Mouse (Mus musculus): ENCODE data around the gene Apol7e. TPM values are rescaled to one million over a fixed set of nuclear protein-coding genes. Genes with fewer than 3 reads are reported as not detected.
A peak's percentile ranks its signal among the peaks of the same experiment; 100 is the strongest.
"Not testable (repeated sequence)": the region's sequence is repeated elsewhere in the genome, so short reads cannot be mapped to it uniquely, and the experiment has no call there.

Gene Apol7e
- not detected in 2 replicates for polyA plus RNA-seq (2015; fragmentation: Nextera tagmentation; extraction: Ambion mirVana)

GRCm38 (mm10) chr15:77698656-77699055 is at the start of gene Apol7e:
TSS of gene Apol7e (plus strand) at chr15:77698857.
- not testable (repeated sequence) for H3K36me3 ChIP-seq
- 72% methylated on average over 4 of the region's 4 CpGs for WGBS

GRCm38 (mm10) chr15:77651143-77651542 is 47.5 kb upstream of the Apol7e start:
- not testable (repeated sequence) for H3K9me3 ChIP-seq

More at GRCm38 (mm10) chr15:77698656-77699055, at the start of gene Apol7e:
- not testable (repeated sequence) for H3K4me1 ChIP-seq; H3K4me2 ChIP-seq; H3K27ac ChIP-seq; H3K27me3 ChIP-seq; H3K4me3 ChIP-seq; ATAC-seq (ENCODE audit: insufficient number of reproducible peaks, insufficient read depth, low FRiP score, low TSS enrichment, low read depth); H3K9ac ChIP-seq; H3K9me3 ChIP-seq

DNA sequence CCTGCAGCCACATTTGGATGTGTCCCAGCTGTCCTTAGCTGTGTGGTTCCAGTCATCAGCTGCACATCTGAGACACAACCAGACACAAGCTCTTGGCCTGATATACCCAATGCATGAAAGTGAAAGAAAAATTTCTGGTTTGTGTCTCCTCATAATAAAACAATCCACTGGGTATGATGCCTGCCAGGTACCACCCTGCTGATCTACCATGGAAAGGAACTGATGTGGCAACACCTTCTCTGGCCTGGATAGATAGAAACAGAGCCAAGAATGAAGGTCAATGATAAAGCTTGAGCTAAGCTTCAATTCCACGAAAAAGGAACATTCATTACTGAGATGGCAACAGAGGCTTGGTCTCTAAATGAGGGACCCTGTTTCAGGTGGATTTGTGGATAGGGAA is 38.9 kb upstream of the Apol7e start:
- H3K4me1 ChIP-seq; H3K9ac ChIP-seq; ATAC-seq (ENCODE audit: insufficient number of reproducible peaks, insufficient read depth, low FRiP score, low TSS enrichment, low read depth); H3K9me3 ChIP-seq; H3K4me2 ChIP-seq; H3K27ac ChIP-seq; H3K27me3 ChIP-seq; H3K36me3 ChIP-seq; H3K4me3 ChIP-seq: not testable (repeated sequence)
- 81% methylated on average over 1 of the region's 1 CpGs for WGBS

More at GRCm38 (mm10) chr15:77651143-77651542, 47.5 kb upstream of the Apol7e start:
- H3K4me2 ChIP-seq; H3K9ac ChIP-seq; ATAC-seq (ENCODE audit: insufficient number of reproducible peaks, insufficient read depth, low FRiP score, low TSS enrichment, low read depth); H3K27me3 ChIP-seq; H3K4me3 ChIP-seq; H3K4me1 ChIP-seq; H3K36me3 ChIP-seq; H3K27ac ChIP-seq: not testable (repeated sequence)

- 96% methylated on average over 2 of the region's 2 CpGs for WGBS
- not testable (repeated sequence) for H3K36me3 ChIP-seq; H3K4me1 ChIP-seq; ATAC-seq (ENCODE audit: insufficient number of reproducible peaks, insufficient read depth, low FRiP score, low TSS enrichment, low read depth); H3K27ac ChIP-seq; H3K4me2 ChIP-seq; H3K4me3 ChIP-seq; H3K9ac ChIP-seq; H3K9me3 ChIP-seq; H3K27me3 ChIP-seq
Observed at GRCm38 (mm10) chr15:77661841-77662240, 36.8 kb upstream of the Apol7e start.

DNA sequence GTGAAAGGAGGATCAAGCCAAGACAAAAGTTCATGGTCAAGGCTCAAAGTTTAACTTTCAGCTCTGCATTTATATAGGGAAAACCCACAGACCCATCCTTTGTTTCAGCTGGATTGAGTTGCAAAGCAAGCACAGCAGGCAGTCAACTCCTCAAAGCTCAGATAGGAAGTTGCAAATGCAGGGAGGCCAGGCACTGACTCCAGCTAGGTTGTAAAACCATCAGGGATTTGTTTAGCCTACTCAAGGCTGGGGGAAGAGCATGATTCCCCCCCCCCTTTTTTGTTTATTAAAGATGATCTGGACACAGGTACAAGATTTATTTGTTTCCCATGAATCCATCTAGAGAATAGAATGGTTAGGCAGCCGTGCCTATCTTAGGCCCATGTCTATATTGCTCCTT is 24.6 kb upstream of the Apol7e start:
- not testable (repeated sequence) for H3K4me3 ChIP-seq; H3K36me3 ChIP-seq; H3K4me2 ChIP-seq; H3K27ac ChIP-seq; ATAC-seq (ENCODE audit: insufficient number of reproducible peaks, insufficient read depth, low FRiP score, low TSS enrichment, low read depth); H3K4me1 ChIP-seq; H3K9me3 ChIP-seq; H3K9ac ChIP-seq; H3K27me3 ChIP-seq
- WGBS: 79% methylated on average over 1 of the region's 1 CpGs

- WGBS: 13% methylated on average over 11 of the region's 11 CpGs
- H3K36me3 ChIP-seq; H3K4me1 ChIP-seq; H3K27ac ChIP-seq; H3K4me3 ChIP-seq; H3K9ac ChIP-seq; H3K27me3 ChIP-seq; ATAC-seq (ENCODE audit: insufficient number of reproducible peaks, insufficient read depth, low FRiP score, low TSS enrichment, low read depth); H3K4me2 ChIP-seq; H3K9me3 ChIP-seq: not testable (repeated sequence)
Observed at GRCm38 (mm10) chr15:77683944-77684343, 14.7 kb upstream of the Apol7e start.

- not testable (repeated sequence) for H3K4me1 ChIP-seq; H3K27me3 ChIP-seq; H3K9me3 ChIP-seq; H3K27ac ChIP-seq; ATAC-seq (ENCODE audit: insufficient number of reproducible peaks, insufficient read depth, low FRiP score, low TSS enrichment, low read depth); H3K36me3 ChIP-seq
- peak overlapping the region; percentile 61 for H3K9ac ChIP-seq
- 5% methylated on average over 20 of the region's 20 CpGs for WGBS
- H3K4me3 ChIP-seq: peak overlapping the region; percentile 32
- peak overlapping the region; percentile 55 for H3K4me2 ChIP-seq
Observed at GRCm38 (mm10) chr15:77691532-77692311, 6.9 kb upstream of the Apol7e start.

DNA sequence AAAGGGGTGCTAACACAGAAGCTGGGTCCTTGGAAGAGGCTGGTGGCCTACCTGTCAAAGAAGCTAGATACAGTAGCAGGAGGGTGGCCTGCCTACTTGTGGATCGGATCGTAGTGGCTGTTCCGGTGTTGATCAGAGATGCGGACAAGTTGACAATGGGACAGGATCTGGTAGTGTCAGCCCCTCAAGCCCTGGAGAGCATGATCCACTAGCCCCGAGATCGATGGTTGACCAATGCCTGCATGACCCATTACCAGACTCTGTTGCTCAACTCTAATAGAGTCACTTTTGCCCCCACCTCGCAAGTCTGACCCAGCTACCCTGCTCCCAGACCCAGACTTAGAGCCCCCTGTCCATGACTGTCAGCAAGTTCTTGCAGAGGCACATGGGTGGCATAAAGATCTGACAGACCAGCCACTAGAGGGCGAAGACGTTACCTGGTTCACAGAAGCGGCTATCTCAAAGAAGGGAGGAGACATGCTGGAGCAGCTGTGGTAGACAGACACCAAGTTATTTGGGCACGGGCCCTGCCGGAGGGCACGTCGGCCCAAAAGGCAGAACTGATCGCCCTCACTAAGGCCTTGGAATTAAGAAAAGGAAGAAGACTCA is 3.9 kb upstream of the Apol7e start:
- 36% methylated on average over 11 of the region's 15 CpGs for whole genome bisulfite sequencing

DNA sequence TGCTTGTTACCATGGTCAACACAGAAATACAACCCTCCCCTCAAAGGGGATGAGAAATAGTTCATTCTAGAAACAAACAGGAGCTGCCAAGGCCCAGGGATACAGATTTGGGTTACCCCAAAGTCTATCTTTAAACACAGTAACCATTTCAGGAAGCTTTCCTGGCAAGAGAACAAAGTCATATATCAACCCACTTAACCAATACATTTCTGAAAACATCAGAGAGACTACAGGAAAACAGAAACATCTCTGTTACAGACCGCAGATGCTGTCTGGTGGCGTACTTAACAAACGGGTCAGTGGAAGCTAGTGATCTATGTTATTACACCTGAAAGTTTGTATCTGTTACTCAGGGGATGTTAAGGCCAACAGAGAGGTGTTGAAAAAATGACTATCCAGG is 6.6 kb downstream of the Apol7e start:
- not testable (repeated sequence) for H3K9me3 ChIP-seq; H3K4me2 ChIP-seq; H3K4me3 ChIP-seq; ATAC-seq (ENCODE audit: insufficient number of reproducible peaks, insufficient read depth, low FRiP score, low TSS enrichment, low read depth); H3K4me1 ChIP-seq; H3K9ac ChIP-seq; H3K27me3 ChIP-seq; H3K36me3 ChIP-seq; H3K27ac ChIP-seq
- WGBS: 89% methylated on average over 3 of the region's 3 CpGs

More for the DNA sequence above, 3.9 kb upstream of the Apol7e start:
- not testable (repeated sequence) for H3K9me3 ChIP-seq; H3K4me2 ChIP-seq; H3K4me1 ChIP-seq; H3K4me3 ChIP-seq; H3K27ac ChIP-seq; ATAC-seq (ENCODE audit: insufficient number of reproducible peaks, insufficient read depth, low FRiP score, low TSS enrichment, low read depth); H3K36me3 ChIP-seq; H3K9ac ChIP-seq; H3K27me3 ChIP-seq

DNA sequence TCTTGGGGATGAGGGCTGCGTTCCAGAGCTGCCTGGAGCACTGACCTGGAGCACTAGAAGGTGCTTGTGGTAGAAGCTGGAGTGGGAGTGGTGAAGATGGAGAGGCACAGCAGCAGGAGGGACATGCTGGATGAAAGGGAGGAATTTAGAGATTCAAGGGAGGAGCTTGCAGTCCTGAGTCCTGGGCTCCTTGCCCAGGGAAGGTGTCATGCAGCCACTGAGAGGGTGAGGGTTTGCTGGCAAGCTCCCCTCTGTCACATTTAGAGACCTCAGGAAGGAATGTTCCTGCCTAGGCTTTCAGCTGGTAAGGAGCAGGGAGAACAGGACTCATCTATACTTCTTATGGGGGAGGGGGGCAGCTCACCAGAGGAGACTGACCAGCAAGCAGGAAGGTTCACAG is 10.3 kb downstream of the Apol7e start:
- not testable (repeated sequence) for H3K27ac ChIP-seq; H3K27me3 ChIP-seq; H3K9ac ChIP-seq; H3K36me3 ChIP-seq; H3K9me3 ChIP-seq; H3K4me1 ChIP-seq; H3K4me2 ChIP-seq; ATAC-seq (ENCODE audit: insufficient number of reproducible peaks, insufficient read depth, low FRiP score, low TSS enrichment, low read depth); H3K4me3 ChIP-seq
- WGBS: 67% methylated on average over 1 of the region's 1 CpGs

DNA sequence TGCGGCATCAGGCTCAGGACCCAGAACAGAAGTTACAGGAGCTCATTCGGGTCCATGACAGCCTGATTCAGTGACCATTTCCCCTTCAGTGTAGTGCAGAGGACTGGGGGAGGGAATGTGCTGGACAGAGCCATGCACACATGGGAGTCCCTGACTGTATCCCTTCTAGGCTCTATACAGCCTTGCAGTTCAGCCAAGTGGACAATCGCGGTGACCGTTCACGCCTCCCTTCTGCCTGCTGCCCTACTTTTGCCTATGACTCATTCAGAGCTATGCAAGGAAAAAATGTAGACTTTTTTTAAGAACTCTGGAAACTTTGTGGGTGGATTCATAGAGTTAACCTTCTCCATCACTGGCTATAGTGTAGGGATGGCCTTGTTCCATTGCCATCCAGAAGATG is 19.6 kb downstream of the Apol7e start:
- not testable (repeated sequence) for H3K27me3 ChIP-seq; ATAC-seq (ENCODE audit: insufficient number of reproducible peaks, insufficient read depth, low FRiP score, low TSS enrichment, low read depth); H3K4me2 ChIP-seq; H3K27ac ChIP-seq; H3K4me3 ChIP-seq; H3K9me3 ChIP-seq; H3K4me1 ChIP-seq; H3K9ac ChIP-seq; H3K36me3 ChIP-seq
- 83% methylated on average over 5 of the region's 6 CpGs for WGBS

DNA sequence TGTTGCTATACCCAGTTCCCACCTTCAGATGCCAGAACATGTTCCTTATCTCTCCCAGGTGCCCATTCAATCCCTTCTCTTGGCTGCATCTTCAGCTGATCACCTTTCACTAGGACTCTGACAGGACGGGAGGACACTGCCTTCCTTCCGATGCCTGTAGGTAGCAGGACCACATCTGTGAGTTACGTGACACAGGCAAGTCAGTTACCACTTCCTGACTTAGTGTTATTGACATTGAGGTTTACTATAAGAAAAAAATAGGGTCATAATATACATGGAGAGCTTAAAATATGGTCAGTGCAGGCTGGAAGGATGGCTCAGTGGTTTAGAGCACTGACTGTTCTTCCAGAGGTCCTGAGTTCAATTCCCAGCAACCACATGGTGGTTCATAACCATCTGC is 22.9 kb downstream of the Apol7e start:
- not testable (repeated sequence) for H3K4me2 ChIP-seq; H3K9ac ChIP-seq; H3K4me3 ChIP-seq; ATAC-seq (ENCODE audit: insufficient number of reproducible peaks, insufficient read depth, low FRiP score, low TSS enrichment, low read depth); H3K27ac ChIP-seq; H3K36me3 ChIP-seq; H3K4me1 ChIP-seq; H3K9me3 ChIP-seq; H3K27me3 ChIP-seq
- no CpG with 5 or more reads among the region's 3 CpGs for WGBS

All from embryonic facial prominence, embryonic 13.5 days (tissue).